Comparison of ENCODE assay signal across 9 mouse cellular contexts in genomic region chr1:133713009-133713370, GRCm38 (mm10). TPM values are rescaled to one million over a fixed set of nuclear protein-coding genes. Genes with fewer than 3 reads are reported as not detected.
DNase-seq lines count a peak whose midpoint lies in the region; ATAC-seq and TF ChIP-seq lines count a peak whose summit lies in the region.
"Had no signal": no experiment of that assay in that cellular context is flagged by ENCODE, and none has a peak within 500 bp of the region (broad histone marks: within the 10 kb centered on the region; RNA-seq: fewer than 3 reads in every experiment).

No protein-coding gene starts in this region.

- ATAC-seq in midbrain, postnatal 0 days (ENCODE audit: low FRiP score): no peak
- ATAC-seq in midbrain, embryonic 16.5 days: no peak
- ATAC-seq in lung, postnatal 0 days: peak; percentile 31; the same call in 1 of the 2 replicates

- no peak overlapping the region for H3K9ac ChIP-seq in midbrain, postnatal 0 days (replicated peaks; ENCODE audit: low read length, poor library complexity, severe bottlenecking)
- no peak overlapping the region for H3K9ac ChIP-seq in midbrain, embryonic 16.5 days (ENCODE audit: low read depth, low read length)
- no peak overlapping the region for H3K9ac ChIP-seq in lung, postnatal 0 days (replicated peaks; ENCODE audit: low read depth)

- intact Hi-C loops in gastrocnemius, adult 2 months (cut with DNase I): no loop called here

- peak; percentile 38 for DNase-seq in gastrocnemius, adult 2 months
- DNase-seq in gastrocnemius, postnatal 4 days (ENCODE audit: low spot score in 2 of 2): no peak
- DNase-seq in midbrain, postnatal 0 days (ENCODE audit: low spot score): peak; percentile 54
- DNase-seq in fibroblast of lung, adult 2 months (ENCODE audit: low read depth): peak; percentile 29
- peak; percentile 45 for DNase-seq in lung, postnatal 0 days (ENCODE audit: low spot score)
- DNase-seq in layer of hippocampus, adult 18-20 months (ENCODE audit: low spot score in 2 of 2): no peak
- DNase-seq in thymus, postnatal 0 days (ENCODE audit: low spot score): no peak
- DNase-seq: gastrocnemius, postnatal 14 days had no signal

- WGBS in midbrain, postnatal 0 days: 29% methylated on average over 2 of the region's 2 CpGs
- WGBS in midbrain, embryonic 16.5 days: 43% methylated on average over 2 of the region's 2 CpGs
- 43% methylated on average over 2 of the region's 2 CpGs for WGBS in lung, postnatal 0 days

- no peaks in the 10 kb centered on the region for H3K9me3 ChIP-seq in midbrain, postnatal 0 days (ENCODE audit: low read length)
- no peaks in the 10 kb centered on the region for H3K9me3 ChIP-seq in midbrain, embryonic 16.5 days (replicated peaks; ENCODE audit: control insufficient read depth, low read length, poor library complexity, severe bottlenecking)
- H3K9me3 ChIP-seq in lung, postnatal 0 days (ENCODE audit: low read length): no peaks in the 10 kb centered on the region

- peak overlapping the region; percentile 17; the same call in 1 of the 2 replicates for H3K27ac ChIP-seq in gastrocnemius, adult 2 months
- no peak overlapping the region for H3K27ac ChIP-seq in midbrain, postnatal 0 days (ENCODE audit: low read depth, low read length)
- no peak overlapping the region for H3K27ac ChIP-seq in midbrain, embryonic 16.5 days (ENCODE audit: low read length)
- H3K27ac ChIP-seq in lung, postnatal 0 days (ENCODE audit: low read length): no peak overlapping the region

- TF ChIP-seq EP300 in lung, postnatal 0 days (IDR thresholded peaks at IDR 0.05): no peak

- 0 out of 2 replicates have a peak, but pooled peaks cover 10% of the 10 kb centered on the region for H3K36me3 ChIP-seq in midbrain, postnatal 0 days (ENCODE audit: insufficient read depth, low read length)
- H3K36me3 ChIP-seq in midbrain, embryonic 16.5 days (ENCODE audit: control insufficient read depth, insufficient read depth, low read length): peaks cover 7% of the 10 kb centered on the region; the same call in 1 of the 2 replicates
- no peaks in the 10 kb centered on the region for H3K36me3 ChIP-seq in lung, postnatal 0 days (ENCODE audit: insufficient read depth, low read length)

- H3K4me2 ChIP-seq in midbrain, postnatal 0 days (ENCODE audit: low read depth, low read length, poor library complexity, severe bottlenecking): no peak overlapping the region
- no peak overlapping the region for H3K4me2 ChIP-seq in midbrain, embryonic 16.5 days (ENCODE audit: low read length)
- no peak overlapping the region for H3K4me2 ChIP-seq in lung, postnatal 0 days (replicated peaks; ENCODE audit: low read depth, low read length)

- 0 out of 2 replicates have a peak, but pooled peaks cover 3% of the 10 kb centered on the region for H3K4me1 ChIP-seq in midbrain, postnatal 0 days (ENCODE audit: insufficient read depth, low read length)
- no peaks in the 10 kb centered on the region for H3K4me1 ChIP-seq in midbrain, embryonic 16.5 days (ENCODE audit: control insufficient read depth, insufficient read depth, low read length)
- no peaks in the 10 kb centered on the region for H3K4me1 ChIP-seq in lung, postnatal 0 days (ENCODE audit: insufficient read depth, low read depth, low read length)

- no peak for TF ChIP-seq CTCF in gastrocnemius, adult 2 months (IDR thresholded peaks at IDR 0.05)
- no peak for TF ChIP-seq CTCF in midbrain, postnatal 0 days (IDR thresholded peaks at IDR 0.05)
- no peak for TF ChIP-seq CTCF in lung, postnatal 0 days (IDR thresholded peaks at IDR 0.05)

- H3K27me3 ChIP-seq in midbrain, postnatal 0 days (ENCODE audit: insufficient read depth, low read length): no peaks in the 10 kb centered on the region
- no peaks in the 10 kb centered on the region; the same call in 1 of the 2 replicates for H3K27me3 ChIP-seq in midbrain, embryonic 16.5 days (ENCODE audit: control insufficient read depth, insufficient read depth, low read depth, low read length)
- H3K27me3 ChIP-seq in lung, postnatal 0 days (replicated peaks; ENCODE audit: insufficient read depth, low read length): no peaks in the 10 kb centered on the region

- no peak overlapping the region for H3K4me3 ChIP-seq in gastrocnemius, adult 2 months
- no peak overlapping the region for H3K4me3 ChIP-seq in midbrain, postnatal 0 days (ENCODE audit: low read depth, low read length)
- H3K4me3 ChIP-seq in midbrain, embryonic 16.5 days (ENCODE audit: low read depth, low read length): no peak overlapping the region
- H3K4me3 ChIP-seq in lung, postnatal 0 days (ENCODE audit: low read depth, low read length): no peak overlapping the region

RNA-seq across cellular contexts. Expression of gene Lax1, which starts 23.1 kb away (rescaled TPM):
- not detected for total RNA-seq in gastrocnemius, adult 2 months (2021)
- total RNA-seq in gastrocnemius, postnatal 4 days (2021): under 1 TPM; 0.34 to 0.56 TPM
- total RNA-seq in midbrain, postnatal 0 days (2014; rRNA removed): 0.09 TPM in 1 of 2 replicates, not detected in the other
- 0.09 TPM in 1 of 2 replicates, not detected in the other for polyA plus RNA-seq in midbrain, postnatal 0 days (2015; fragmentation: Nextera tagmentation; extraction: Ambion mirVana)
- 0.08 TPM in 1 of 2 replicates, not detected in the other for polyA plus RNA-seq in midbrain, embryonic 16.5 days (2015; fragmentation: Nextera tagmentation; extraction: Ambion mirVana)
- polyA plus RNA-seq in lung, postnatal 0 days (2015; fragmentation: Nextera tagmentation; extraction: Ambion mirVana): 0.30 and 0.33 TPM in 2 replicates
- total RNA-seq in layer of hippocampus, adult 18-20 months (2021): not detected
- 27.3 and 29.4 TPM in 2 replicates for polyA plus RNA-seq in thymus, postnatal 0 days (2015; fragmentation: Nextera tagmentation; extraction: Ambion mirVana)

RNA-seq across cellular contexts. Expression of gene Gm38394, which starts 51.9 kb away (rescaled TPM):
- total RNA-seq in gastrocnemius, adult 2 months (2021): 10 to 100 TPM; 29.8 to 32.2 TPM
- 10 to 100 TPM; 49.2 to 59.8 TPM for total RNA-seq in gastrocnemius, postnatal 4 days (2021)
- 6.0 and 7.6 TPM in 2 replicates for total RNA-seq in midbrain, postnatal 0 days (2014; rRNA removed)
- 1.3 and 1.6 TPM in 2 replicates for polyA plus RNA-seq in midbrain, postnatal 0 days (2015; fragmentation: Nextera tagmentation; extraction: Ambion mirVana)
- polyA plus RNA-seq in midbrain, embryonic 16.5 days (2015; fragmentation: Nextera tagmentation; extraction: Ambion mirVana): 2.3 and 3.1 TPM in 2 replicates
- polyA plus RNA-seq in lung, postnatal 0 days (2015; fragmentation: Nextera tagmentation; extraction: Ambion mirVana): 3.8 and 4.0 TPM in 2 replicates
- total RNA-seq in layer of hippocampus, adult 18-20 months (2021): 10 to 100 TPM; 27.3 to 27.7 TPM
- polyA plus RNA-seq in thymus, postnatal 0 days (2015; fragmentation: Nextera tagmentation; extraction: Ambion mirVana): 2.3 and 3.0 TPM in 2 replicates

RNA-seq across cellular contexts. Expression of gene Zbed6, which starts 52.3 kb away (rescaled TPM):
- 10 to 100 TPM in 1 of 2 experiments, 1 to 10 TPM in 1; 7.3 to 11.7 TPM for total RNA-seq in gastrocnemius, adult 2 months (2021)
- total RNA-seq in gastrocnemius, postnatal 4 days (2021): 10 to 100 TPM; 25.1 to 25.5 TPM
- 6.6 and 9.4 TPM in 2 replicates for total RNA-seq in midbrain, postnatal 0 days (2014; rRNA removed)
- polyA plus RNA-seq in midbrain, postnatal 0 days (2015; fragmentation: Nextera tagmentation; extraction: Ambion mirVana): 0.23 TPM in 1 of 2 replicates, not detected in the other
- polyA plus RNA-seq in midbrain, embryonic 16.5 days (2015; fragmentation: Nextera tagmentation; extraction: Ambion mirVana): not detected in 2 replicates
- polyA plus RNA-seq in lung, postnatal 0 days (2015; fragmentation: Nextera tagmentation; extraction: Ambion mirVana): not detected in 2 replicates
- total RNA-seq in layer of hippocampus, adult 18-20 months (2021): 1 to 10 TPM; 3.3 to 4.7 TPM
- polyA plus RNA-seq in thymus, postnatal 0 days (2015; fragmentation: Nextera tagmentation; extraction: Ambion mirVana): 0.14 and 0.86 TPM in 2 replicates

Comparison
In these comparisons a context has a peak if more than half of its experiments do, and no peak if none do; other contexts are left out.
1. DNase-seq: peak in gastrocnemius, adult 2 months (single experiment), midbrain, postnatal 0 days (single experiment), fibroblast of lung, adult 2 months (single experiment) and lung, postnatal 0 days (single experiment); none in gastrocnemius, postnatal 4 days (0 of 2), layer of hippocampus, adult 18-20 months (0 of 2) and thymus, postnatal 0 days (single experiment).